Mouse (Mus musculus): Measurements from ENCODE around the gene Dner.

Gene Dner

DNA sequence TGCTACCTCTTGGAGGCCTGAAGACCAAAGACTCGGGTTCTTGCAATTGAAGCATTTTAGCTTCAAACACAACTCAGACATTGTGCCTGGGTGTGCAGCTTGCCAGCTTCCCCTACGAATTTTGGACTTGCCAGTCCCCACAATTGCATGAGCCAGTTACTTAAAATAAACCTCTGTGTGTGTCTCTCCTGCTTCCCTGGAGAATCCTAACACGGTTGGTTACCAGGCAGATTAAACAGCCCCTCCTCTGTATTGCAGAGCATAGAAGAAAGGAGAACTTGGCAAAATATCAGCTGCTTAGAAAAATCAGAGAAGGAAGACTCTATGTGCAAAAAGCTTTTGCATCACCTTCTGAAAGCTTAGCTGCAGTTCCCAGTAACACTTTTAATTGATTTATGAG is 252.4 kb downstream of the Dner start:
- no peak for DNase-seq (ENCODE audit: low read depth, low spot score)

DNA sequence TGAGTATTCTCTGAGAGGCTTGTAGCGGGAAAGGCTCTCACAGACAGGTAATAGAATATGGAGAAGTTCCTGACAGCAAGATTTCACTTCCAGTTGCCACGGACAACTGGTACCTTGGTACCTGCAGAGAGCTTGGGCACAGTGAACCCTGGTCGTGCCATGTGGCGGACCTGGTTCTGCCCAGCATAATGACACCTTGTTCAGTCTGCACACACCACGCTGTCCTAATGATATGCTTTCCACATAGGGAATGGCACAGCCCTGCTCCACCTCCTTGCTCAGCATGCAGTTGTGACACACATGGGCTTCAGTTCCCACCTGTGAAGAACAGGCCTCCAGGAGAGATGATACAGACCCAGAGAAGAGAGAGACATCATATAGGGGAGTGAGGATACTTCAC is 253.0 kb downstream of the Dner start:
- no peak for DNase-seq (ENCODE audit: low read depth, low spot score)

DNA sequence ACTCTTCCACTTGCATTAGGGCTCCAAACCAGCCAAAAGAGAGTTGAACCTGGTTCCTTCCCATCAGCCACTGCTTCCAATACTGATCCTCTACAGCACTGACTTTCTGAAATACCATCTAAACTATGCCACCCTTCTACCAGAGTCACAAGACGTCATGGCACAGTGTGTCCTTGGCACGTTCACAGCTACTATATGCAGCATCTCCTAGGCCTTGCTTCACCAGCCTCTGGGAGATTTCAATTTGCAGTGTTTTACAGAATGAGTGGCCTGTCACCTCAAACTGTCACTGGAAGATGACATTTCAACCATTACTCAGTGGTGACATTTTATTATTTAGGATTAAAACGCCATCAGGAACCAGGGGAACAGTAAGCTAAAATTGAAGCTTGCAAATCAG is 254.6 kb downstream of the Dner start:
- no peak for DNase-seq (ENCODE audit: low read depth, low spot score)

DNA sequence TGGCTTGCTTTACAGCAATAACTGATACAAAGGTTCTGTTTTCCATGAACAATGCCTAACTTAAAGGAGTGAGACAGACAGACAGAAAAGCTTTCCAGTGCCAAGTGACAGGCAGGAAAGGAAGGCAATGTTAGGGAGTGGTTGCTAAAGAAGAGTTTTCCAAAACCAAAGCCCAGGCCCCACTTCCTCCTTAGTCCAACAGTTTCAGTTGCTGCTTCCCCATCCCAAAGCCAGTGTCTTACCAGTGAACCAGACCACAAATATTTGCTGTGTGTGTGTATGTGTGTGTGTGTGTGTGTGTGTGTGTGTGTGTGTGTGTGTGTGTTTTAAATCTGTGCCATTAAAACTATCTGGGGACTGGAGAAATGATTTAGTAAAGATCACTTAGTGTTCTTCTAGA is 258.5 kb downstream of the Dner start:
- no peak for DNase-seq (ENCODE audit: low read depth, low spot score)

DNA sequence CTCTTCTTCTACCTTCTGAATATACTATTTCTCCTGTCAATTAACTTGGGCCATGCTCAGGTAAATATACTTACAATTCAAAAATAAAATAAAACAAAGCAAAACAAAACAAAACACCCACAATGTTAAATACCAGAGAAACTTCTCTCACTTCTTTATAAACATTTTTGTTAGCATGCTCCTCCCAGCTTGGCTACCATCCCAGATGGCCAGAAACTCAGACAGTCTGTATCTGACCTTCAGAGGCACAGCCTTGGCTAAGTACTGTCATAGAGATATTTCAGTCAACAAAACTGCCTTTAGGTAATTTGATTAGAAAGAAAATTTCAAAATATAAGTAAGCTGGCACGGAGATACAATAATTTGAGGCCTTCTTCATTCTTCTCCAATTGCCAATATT is 259.7 kb downstream of the Dner start:
- no peak for DNase-seq (ENCODE audit: low read depth, low spot score)

DNA sequence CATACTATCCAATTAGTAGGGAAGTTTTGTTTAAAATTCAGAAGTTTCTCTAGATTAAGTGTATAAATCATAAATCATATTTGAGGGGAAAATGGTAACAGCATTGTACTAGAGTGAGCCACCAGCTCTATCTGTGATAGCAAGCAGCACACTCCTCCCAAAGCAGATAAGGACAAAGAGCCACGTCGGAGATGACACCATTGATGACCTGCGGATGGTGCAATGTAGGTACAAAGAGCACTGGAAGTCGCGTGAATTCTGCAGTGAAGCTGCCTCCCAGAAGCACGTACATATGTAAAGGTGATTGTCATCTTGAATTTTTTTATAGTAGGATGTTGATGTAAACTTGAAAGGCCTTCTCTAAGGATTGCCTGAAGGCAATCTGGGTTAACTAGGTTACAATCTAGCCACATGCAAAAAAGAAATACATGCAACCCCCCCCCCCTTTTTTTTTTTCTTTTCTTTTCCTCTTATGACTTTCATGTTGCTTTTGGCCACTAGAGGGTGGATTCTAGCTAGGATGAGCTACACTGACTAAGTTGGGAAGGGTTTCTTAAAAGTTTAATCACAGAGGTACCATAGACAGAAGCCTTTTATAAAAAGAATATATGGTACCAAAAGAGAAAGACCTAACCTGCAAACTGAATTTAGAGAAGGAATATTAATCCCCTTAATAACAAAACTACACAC is 262.6 kb downstream of the Dner start:
- no peak for DNase-seq (ENCODE audit: low read depth, low spot score)

DNA sequence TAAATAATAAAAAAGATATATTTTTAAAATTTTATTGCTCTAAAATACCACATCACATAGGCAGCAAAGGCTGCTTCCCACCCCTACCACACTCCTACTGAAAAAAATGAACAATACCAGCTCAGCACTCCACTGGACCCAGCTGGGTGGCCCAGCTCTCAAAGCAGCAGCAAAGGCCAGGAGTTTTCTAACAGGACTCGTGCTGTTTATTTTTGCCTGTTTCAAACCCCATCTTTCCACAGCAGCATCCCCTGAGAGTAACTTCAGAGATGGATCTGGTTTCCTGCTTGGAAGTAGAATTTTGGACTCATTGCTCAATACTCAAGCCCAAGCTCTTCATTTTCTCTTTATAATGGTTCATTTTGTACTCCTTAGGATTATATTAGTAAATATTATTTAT is 263.7 kb downstream of the Dner start:
- DNase-seq (ENCODE audit: low read depth, low spot score) = no peak

DNA sequence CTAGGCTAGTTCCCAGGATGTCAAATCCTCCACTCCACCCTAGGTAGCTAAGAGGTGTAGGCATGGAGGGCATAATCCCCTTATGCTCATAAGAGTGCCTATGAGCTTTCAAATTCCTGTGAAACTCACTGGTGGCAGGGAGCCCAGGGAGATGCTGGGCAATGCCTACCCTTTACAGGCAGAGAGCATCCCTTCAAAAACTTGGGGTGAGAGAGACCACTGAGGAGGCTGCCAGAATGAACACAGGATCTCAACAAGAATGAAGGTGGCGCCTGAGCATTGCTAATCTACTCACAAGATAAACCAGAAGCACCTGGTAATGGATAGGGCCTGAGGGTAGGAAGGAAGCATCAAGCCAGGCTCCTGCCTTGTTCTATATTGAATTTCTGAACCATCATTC is 267.7 kb downstream of the Dner start:
- DNase-seq (ENCODE audit: low read depth, low spot score) = no peak

DNA sequence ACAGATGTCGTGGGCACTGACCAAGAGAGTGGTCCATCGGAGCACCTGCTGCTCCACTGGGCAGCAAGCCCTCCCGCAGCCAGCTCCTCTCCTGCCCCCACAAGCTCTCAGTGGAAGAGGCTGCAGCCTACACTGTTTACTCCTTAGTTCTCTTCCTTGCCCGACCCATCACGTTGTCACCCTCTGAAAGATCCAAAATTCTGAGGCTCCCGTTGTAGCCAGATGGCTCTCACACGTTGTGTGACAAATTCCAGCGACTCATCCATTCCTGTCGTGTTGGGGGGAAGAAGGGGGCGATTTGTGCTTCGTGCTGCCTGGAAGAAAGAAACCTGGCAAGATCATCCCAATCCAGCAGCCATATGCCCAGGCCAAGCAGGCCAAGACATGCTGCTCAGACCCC is 268.3 kb downstream of the Dner start:
- DNase-seq (ENCODE audit: low read depth, low spot score) = no peak

DNA sequence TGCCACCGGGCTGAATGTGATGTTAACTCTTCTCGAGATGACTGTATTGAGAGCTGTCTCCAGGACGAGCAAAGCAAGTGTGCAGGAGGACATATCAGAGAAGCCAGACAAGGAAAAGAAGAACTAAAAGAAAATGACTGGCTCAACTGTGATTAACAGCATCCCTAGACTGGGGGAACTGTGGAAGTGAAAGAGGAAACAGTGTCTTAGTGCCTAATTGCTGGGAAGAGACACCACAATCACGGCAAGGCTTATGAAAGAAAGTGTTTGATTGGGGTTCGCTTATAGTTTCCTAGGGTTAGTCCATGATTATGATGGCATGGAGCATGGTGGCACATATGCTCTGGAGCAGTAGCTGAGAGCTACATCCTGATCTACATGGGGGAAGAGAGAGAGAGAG is 269.3 kb downstream of the Dner start:
- no peak for DNase-seq (ENCODE audit: low read depth, low spot score)

DNA sequence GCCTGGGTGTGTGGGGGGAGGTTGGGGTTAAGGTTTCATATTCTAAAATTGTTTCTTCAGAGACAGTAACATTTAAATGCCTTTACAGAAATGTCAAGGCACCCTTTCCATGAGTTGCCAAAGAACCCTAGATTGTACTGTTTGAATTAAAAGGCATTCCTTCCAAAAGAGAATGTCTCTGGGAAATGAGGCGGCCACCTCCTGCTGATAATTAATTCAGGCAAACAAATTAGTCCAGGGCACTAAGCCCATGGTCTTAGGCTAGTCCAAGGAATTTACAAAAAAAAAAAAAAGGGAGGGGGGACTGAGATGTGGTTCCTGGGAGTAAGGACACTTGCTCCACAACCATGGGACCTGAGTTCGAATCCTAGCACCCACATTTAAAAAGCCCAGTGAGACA is 273.1 kb downstream of the Dner start:
- no peak for DNase-seq (ENCODE audit: low read depth, low spot score)

DNA sequence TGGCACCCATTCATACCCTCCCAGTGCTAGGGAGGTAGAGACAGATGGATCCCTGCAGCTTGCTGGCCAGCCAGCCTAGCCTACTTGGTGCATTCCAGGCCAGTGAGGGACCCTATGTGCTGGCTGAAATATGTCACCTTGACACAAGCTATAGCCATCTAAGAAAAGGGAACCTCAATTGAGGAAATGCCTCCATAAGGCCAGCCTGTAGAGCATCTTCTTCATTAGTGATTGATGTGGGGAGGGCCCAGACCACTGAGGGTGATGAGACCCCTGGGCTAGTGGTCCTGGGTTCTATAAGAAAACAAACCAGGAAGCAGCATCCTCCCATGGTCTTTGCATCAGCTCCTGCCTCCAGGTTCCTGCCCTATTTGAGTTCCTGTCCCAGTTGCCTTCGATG is 274.2 kb downstream of the Dner start:
- no peak for DNase-seq (ENCODE audit: low read depth, low spot score)

DNA sequence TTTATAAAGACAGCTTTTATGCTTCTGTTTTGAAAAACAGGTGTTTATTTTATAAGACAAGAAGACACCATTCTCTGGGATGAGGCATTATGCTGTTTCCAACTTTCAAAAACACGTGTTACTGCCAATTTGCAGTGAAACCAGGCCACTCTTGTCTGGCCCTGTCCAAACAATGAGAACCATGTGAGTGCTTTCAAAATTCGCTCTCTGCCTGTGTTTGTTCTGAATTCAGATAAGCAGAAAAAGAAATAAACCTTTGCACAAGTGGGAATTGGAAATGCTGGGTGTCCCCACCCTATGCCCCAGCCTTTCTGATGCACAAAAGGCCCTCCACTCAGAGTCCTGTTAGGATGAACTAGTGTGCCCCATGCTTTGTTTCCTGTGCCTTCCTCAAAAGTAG is 276.6 kb downstream of the Dner start:
- no peak for DNase-seq (ENCODE audit: low read depth, low spot score)

DNA sequence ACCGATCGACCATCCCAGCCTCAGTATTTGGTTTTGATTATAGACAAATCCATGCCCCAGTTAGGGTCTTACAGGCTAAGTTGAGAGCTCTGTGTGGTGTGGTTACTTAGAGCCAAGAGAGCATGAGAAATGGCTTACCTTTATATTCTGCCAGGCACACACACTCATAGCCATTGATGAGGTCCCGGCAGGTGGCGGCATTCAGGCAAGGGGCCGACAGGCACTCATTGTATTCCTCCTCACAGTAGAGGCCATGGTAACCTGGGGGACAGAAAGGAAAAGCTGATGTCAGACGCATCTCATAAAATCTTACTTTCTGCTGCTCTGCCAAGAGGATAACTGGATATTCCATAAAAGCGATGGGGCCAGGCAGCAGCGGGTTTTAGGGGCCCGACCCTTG is 277.5 kb downstream of the Dner start:
- no peak for DNase-seq (ENCODE audit: low read depth, low spot score)

DNA sequence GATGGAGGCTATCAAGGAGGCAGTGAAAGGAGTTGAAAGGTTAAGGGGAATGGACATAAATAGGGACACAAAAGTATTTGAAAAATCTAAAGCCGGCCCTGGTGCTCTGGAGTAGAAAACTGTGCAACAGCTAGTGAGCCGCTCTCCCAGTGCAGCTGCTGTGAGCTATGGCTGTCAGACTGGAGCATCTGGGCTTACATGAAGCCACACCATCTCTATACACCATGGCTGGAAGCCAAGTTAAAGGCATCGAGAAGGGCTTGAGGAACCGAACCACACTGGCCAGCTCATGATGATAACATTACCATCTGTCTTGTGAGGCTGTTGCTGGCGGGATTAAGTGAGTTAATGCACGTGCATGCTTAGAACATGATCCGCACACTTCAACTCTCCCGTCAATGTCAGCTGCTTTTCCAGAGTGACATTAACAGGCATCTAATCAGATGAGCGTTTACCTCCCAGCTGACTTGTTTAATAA is 278.2 kb downstream of the Dner start:
- DNase-seq (ENCODE audit: low read depth, low spot score) = no peak

DNA sequence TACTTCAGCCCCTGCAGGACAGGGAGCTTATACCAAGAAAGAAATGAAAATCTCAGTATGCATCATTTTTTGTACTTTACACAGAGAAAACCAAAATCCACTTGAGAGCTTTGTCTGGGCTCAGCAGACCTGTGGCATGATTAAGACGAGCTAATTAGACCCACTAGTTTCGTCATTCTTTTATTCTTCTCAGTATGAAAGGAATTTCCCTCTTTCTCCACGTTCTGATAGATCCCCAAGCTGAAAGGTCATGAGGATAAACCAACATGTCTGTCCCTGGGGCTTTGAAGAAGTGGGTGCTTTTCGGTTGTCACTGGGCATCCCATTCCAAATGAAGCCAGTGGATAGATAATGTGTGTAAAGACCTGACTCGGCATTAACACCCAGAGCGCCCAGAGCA is 278.7 kb downstream of the Dner start:
- no peak for DNase-seq (ENCODE audit: low read depth, low spot score)

DNA sequence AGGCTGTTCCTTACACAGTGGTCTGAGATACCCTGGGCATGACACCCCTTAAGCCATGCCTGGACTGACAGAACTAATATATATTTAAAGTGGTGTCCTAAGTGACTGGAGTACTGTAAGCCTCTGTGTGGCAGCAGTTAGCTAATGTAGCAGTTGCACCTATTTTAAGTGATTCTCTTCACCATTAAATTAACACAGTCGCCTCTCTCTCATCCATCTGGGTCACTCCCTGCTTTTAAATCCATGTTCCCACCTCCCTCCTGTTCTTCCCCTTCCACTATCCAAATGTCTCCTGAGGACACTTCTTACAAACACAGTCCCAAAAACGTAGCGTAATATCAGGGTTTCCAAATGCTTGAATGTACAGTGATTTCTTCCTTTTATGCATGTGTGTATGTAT is 281.6 kb downstream of the Dner start:
- no peak for DNase-seq (ENCODE audit: low read depth, low spot score)

DNA sequence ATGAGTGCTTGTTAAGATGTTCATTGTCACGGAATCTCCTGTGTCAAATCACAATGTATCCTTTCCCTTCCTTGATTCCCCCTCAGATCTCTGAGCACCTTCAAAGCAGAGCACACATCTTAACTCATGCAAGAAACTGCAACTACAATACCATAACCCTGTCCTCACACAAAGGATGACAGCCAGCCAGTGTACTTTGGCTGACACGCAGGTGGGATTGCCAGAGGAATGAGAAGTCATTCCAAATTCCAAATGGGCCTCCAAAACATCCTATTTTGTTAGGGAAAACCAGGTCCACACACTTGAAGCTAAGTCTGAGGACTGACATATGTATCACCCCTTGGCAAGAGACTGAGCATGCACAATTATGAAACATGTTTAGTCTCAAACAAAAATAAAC is 286.5 kb downstream of the Dner start:
- DNase-seq (ENCODE audit: low read depth, low spot score) = no peak

DNA sequence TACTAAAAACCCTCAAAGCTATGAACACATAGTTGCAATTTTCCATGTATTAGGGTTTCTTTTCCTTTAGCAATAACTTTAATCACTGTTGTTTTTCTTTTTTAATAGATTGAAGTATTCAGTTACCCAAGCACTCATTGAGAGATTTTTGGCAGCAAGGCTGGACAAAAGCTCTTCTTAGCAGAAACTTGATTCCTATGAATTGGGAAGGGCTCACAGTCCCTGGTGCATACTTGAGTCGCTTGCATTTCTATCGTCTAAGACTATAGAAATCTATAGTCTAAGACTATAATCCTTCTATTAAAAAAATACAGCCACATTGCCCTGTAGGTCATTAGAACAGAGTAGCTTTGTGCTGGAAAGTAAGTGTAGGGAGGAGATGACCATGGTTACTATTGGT is 287.1 kb downstream of the Dner start:
- no peak for DNase-seq (ENCODE audit: low read depth, low spot score)

DNA sequence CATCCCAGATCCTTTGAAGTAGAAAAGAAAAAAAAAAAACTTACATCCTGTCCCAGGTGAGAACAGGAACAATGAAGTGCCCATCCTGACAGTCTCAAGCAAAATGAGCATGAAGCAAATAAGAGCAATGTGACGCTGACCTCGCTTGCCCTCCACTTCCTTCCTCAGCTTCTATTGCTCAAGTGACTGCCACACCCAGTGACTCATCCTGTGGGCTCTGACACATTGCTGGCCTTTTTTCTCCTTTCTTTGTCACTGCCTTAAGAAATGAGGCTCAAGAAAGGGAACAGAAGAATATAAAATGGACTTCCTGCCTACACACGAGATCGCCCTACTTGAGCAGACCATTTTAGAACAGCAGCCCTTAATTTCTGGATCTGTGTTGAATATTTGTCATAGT is 289.1 kb downstream of the Dner start:
- no peak for DNase-seq (ENCODE audit: low read depth, low spot score)

DNA sequence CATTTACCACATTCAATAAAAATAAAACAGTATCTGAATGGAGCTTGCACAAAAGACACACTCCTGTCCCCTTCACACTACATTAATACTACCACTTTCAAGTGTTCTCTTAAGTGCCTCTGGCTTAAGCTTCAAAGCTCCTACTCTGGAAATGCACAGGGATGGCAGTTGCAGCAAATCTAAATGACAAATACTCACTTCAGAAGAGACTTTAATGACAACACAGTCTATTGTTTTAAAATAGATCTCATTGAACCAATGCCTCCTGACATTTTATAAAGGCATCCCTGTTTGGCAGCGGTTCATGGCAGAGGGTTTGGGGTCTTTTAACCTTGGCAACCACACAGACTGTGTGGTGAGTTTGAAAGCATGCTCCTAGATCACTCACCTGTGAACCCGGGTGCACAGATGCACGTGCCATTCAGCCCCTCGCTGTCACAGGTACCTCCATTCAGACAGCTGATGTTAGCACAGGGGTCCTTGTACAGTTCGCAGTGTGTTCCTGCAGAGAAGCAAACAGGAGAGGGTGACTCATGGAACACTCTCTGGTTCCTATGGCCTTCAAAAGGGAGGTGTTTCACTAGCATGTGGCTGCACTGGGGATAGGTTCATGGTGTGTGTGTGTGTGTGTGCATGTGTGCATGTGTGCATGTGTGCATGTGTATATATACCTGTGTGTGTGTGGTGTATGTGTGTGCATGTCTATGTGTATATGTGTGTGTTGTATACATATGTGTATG is 290.3 kb downstream of the Dner start:
- DNase-seq (ENCODE audit: low read depth, low spot score) = no peak

DNA sequence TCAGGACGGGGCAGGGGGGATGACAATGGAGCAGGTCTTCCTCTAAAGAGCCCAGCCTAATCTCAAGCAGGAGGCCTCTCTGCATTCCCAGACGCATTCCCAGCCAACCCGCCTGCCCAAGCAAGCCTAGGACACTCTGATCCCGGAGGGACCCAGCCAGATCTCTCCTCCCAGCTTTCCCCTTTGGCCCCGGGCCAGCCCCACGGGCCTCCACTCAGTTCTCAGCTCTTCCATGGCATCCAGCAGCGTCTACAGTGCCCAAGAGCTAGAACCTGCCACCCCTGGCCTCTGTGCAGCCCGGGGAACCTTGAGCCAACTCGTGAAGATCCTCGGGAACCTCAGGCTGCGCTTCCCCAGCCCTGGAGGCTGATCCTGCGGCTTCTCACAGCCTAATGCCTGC is 291.1 kb downstream of the Dner start:
- no peak for DNase-seq (ENCODE audit: low read depth, low spot score)

DNA sequence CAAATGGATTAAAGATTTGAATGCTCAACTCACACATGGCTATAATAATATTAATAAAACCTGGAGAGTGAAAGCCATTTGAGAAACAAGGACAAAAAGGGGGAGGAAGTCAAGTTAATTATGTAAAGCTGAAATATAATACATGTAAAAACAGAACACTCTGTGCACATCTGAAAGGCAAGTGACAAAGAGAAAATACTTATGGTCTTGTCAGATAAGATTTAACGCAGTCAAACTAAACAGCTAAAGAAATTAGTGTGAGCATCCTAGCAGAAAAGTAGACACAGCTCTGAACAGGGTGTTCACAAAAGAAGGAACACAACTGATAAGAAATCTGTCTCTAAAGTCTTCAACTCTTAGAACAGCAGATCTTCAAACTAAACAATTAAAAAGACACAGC is 293.9 kb downstream of the Dner start:
- no peak for DNase-seq (ENCODE audit: low read depth, low spot score)

DNA sequence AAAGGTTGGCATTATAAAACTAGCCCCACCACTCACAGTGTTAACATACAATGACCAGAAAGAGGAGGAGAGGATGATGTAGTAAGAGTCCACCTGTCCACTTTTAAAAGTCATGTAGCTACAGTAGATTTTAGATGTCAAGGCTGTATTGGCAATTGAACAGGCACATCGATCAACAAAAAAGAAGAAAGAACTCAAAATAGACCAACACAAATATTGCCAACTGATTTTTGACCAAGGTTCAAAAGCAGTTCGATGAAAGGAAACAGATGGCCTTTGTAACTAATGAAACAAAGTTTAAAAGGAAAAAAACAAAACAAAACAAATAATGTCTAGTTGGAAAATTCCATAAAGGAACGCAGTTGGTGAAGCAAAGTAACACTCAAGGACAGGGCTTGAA is 296.4 kb downstream of the Dner start:
- DNase-seq (ENCODE audit: low read depth, low spot score) = no peak
